Mouse (Mus musculus) liver, embryonic 12.5 days (tissue): ENCODE measurements around the gene Dnajc1. TPM values are rescaled to one million over a fixed set of nuclear protein-coding genes. Genes with fewer than 3 reads are reported as not detected.

Source experiments
- ATAC-seq: fragments of 200-750 bp; cut with Nextera tagmentation; 2 replicates; pipeline ENCODE4 v1.8.0; 2017; ENCODE audit warnings: moderate number of reproducible peaks, mild to moderate bottlenecking, moderate library complexity
- H3K27ac ChIP-seq: fragments of 300-500 bp; sonication (generic); 2 replicates; pipeline ENCODE4 v1.5.1; 2016; ENCODE audit warnings: mild to moderate bottlenecking
- H3K27me3 ChIP-seq: fragments of 300-500 bp; sonication (generic); replicated peaks from 2 replicates; pipeline ENCODE4 v1.6.1; 2016; ENCODE audit warnings: mild to moderate bottlenecking, moderate library complexity
- H3K36me3 ChIP-seq: fragments of 300-500 bp; sonication (generic); 2 replicates; pipeline ENCODE4 v1.6.1; 2016; ENCODE audit warnings: mild to moderate bottlenecking, moderate library complexity
- H3K4me1 ChIP-seq: fragments of 300-500 bp; sonication (generic); 2 replicates; pipeline ENCODE4 v1.6.1; 2016
- H3K4me2 ChIP-seq: fragments of 300-500 bp; sonication (generic); 2 replicates; pipeline ENCODE4 v1.6.1; 2016; ENCODE audit warnings: mild to moderate bottlenecking, moderate library complexity
- H3K4me3 ChIP-seq: fragments of 300-500 bp; sonication (generic); 2 replicates; pipeline ENCODE4 v1.5.1; 2016; ENCODE audit warnings: mild to moderate bottlenecking, moderate library complexity
- H3K9ac ChIP-seq: fragments of 300-500 bp; sonication (generic); 2 replicates; pipeline ENCODE4 v1.6.1; 2016; ENCODE audit warnings: mild to moderate bottlenecking, moderate library complexity
- H3K9me3 ChIP-seq: fragments of 300-500 bp; sonication (generic); replicated peaks from 2 replicates; pipeline ENCODE4 v1.6.1; 2016; ENCODE audit warnings: mild to moderate bottlenecking, moderate library complexity
- WGBS: fragments of 180-500 bp; shearing (Covaris S2); methylation state at CpG from one replicate; pipeline ENCODE4 v1.1.7; 2016; ENCODE audit not compliant: insufficient replicate concordance; 5-methylcytosine and 5-hydroxymethylcytosine counted together
- polyA plus RNA-seq: library from polyadenylated mRNA; unstranded; fragments of >200 nt; fragmentation: Nextera tagmentation; extraction: Ambion mirVana; gene quantifications from 2 replicates; pipeline ENCODE4 v1.2.1, GENCODE M21; 2016

Dnajc1 gene
- polyA plus RNA-seq, 1 experiment from 2014 or later = 14.2 TPM

DNA sequence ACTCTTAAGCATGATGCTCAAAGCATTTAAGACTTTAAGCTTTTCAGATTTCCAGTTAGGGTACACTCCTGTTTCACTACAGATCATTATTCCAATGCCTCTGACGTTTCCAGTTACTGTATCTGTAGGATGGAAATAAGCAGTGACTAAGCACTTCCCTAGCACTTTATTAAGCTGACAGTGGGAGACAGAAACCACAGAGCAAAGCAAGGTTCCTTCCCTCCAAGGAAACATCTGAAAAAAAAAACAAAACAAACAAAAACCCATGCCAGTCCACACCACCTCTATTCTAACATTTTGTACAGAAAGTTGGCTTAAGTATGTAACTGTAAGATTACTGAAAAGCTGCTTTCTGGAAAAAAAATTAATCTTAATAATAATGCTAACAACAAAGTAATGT lies 130.3 kb downstream of the Dnajc1 start:
- Histone ChIP-seq H3K4me3 (no peak overlapping the region), H3K4me1 (0 out of 2 replicates have a peak, but pooled peaks cover 3% of the 10 kb centered on the region), H3K4me2 (no peak overlapping the region), H3K9me3 (no peaks in the 10 kb centered on the region), H3K9ac (no peak overlapping the region), H3K36me3 (no peaks in the 10 kb centered on the region), H3K27ac (no peak overlapping the region), H3K27me3 (no peaks in the 10 kb centered on the region)
- no peak for ATAC-seq
- 8% methylated on average over 1 of the region's 1 CpGs for WGBS

DNA sequence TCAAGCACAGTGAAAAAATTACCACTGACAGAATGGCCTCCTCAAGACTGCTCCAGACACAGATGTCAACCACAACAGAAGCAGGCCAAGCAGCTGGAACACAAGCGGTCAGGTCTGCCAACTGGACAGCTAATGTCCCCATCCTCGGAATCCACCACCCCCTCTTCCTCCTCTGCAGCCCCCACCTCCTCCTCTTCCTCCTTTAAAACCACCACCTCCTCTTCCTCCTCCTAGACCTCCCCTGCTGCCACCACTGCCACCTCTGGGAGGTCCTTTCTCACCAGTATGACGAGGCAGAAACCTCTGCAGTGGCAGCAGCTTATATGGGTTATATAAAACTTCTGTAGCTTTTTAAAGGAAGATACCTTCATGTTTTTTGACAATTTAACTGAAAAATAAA lies 143.4 kb downstream of the Dnajc1 start:
- no peak overlapping the region for H3K9ac ChIP-seq
- no peaks in the 10 kb centered on the region for H3K27me3 ChIP-seq
- 58% methylated on average over 3 of the region's 3 CpGs for WGBS
- H3K4me1 ChIP-seq = no peaks in the 10 kb centered on the region
- H3K27ac ChIP-seq = no peak overlapping the region
- H3K4me2 ChIP-seq = no peak overlapping the region
- H3K4me3 ChIP-seq = no peak overlapping the region
- H3K9me3 ChIP-seq = 0 out of 2 replicates have a peak, but pooled peaks cover 3% of the 10 kb centered on the region
- H3K36me3 ChIP-seq = peaks cover 17% of the 10 kb centered on the region
- no peak for ATAC-seq

DNA sequence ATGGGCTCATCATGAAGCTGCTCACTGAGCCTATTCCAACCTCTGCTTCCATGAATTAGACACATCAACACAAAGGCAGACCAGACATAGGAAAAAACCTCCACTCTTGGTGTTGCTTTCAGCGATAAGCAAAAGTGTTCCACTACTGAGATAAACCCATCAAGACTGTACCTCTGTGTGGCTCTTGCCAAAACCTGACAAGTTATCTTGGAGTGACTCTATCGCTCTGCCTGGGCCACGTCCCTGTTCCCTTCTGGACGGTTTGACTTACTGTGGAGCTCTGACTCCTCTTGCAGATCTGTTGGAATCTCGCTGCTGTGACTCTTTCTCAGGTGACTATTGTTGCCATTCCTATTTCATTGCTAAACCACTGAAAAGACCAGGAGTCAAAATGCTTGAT lies 157.1 kb downstream of the Dnajc1 start:
- Histone ChIP-seq H3K9me3 (no peaks in the 10 kb centered on the region), H3K4me3 (no peak overlapping the region), H3K4me2 (no peak overlapping the region), H3K27me3 (no peaks in the 10 kb centered on the region), H3K9ac (no peak overlapping the region), H3K4me1 (peaks cover 11% of the 10 kb centered on the region), H3K27ac (no peak overlapping the region), H3K36me3 (peaks cover 4% of the 10 kb centered on the region; the same call in 1 of the 2 replicates)
- 51% methylated on average over 5 of the region's 5 CpGs for WGBS
- ATAC-seq = no peak

DNA sequence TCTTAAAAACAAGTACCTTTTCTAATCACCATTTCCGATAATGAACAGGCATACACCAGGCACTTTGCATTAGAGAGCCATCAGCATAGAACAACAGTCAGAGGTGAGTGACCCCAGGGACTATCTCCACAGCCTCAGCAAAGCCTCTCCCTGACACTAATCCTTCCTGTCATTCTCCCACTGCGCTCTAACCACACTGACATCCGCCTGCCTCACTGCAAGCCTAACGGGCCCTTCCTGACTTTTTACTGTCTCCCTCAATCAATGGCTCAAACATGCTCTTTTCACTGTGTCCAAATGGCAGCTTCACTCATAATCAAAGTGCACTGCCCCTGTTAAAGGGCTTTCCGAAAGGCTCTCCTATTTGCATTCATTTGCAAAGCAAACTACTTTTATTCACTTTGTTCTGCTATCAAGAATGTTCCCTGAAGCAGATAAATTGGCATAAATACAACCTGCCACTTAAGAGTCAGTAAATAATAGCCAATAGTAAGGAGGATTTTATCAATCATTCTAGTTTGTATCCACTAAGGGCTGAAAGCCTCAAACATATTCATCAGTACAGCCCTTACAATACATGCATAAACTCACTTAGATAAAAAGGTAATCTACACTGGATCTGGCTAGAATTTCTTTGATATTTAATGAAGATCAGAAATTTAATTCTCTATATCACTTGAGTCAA lies 159.6 kb downstream of the Dnajc1 start:
- WGBS = 16% methylated on average over 5 of the region's 5 CpGs
- no peaks in the 10 kb centered on the region for H3K27me3 ChIP-seq
- peaks cover 4% of the 10 kb centered on the region; the same call in 1 of the 2 replicates for H3K36me3 ChIP-seq

DNA sequence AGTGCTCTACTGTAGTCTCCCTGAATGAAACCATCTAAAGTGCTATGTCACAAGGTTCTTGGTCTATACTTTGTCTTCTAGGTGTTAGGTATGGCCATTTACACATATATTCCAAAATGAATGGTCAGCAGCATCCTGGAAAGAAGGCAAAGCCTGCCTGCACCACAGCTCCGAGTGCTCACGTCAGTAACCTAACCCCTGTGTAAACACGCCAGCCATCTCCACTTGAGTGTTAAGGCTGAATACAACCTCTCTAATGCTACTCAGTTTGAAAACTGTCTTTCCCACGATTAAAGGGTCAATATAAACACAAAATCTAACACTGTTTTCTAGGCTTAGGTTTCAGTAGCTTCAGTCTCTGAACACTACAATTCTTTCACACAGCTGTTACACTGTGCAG lies 161.5 kb downstream of the Dnajc1 start:
- 65% methylated on average over 4 of the region's 4 CpGs for WGBS
- H3K9me3 ChIP-seq = no peaks in the 10 kb centered on the region
- H3K4me3 ChIP-seq = no peak overlapping the region
- ATAC-seq = no peak
- peaks cover 4% of the 10 kb centered on the region; the same call in 1 of the 2 replicates for H3K36me3 ChIP-seq
- no peak overlapping the region for H3K9ac ChIP-seq
- H3K4me2 ChIP-seq = no peak overlapping the region
- no peak overlapping the region for H3K27ac ChIP-seq
- H3K27me3 ChIP-seq = no peaks in the 10 kb centered on the region
- peaks cover 11% of the 10 kb centered on the region for H3K4me1 ChIP-seq

More for the DNA sequence above, 159.6 kb downstream of the Dnajc1 start:
- H3K4me1 ChIP-seq = peaks cover 11% of the 10 kb centered on the region
- H3K9me3 ChIP-seq = no peaks in the 10 kb centered on the region
- H3K4me2 ChIP-seq = no peak overlapping the region
- no peak overlapping the region for H3K27ac ChIP-seq
- no peak overlapping the region for H3K9ac ChIP-seq
- no peak overlapping the region for H3K4me3 ChIP-seq
- no peak for ATAC-seq

DNA sequence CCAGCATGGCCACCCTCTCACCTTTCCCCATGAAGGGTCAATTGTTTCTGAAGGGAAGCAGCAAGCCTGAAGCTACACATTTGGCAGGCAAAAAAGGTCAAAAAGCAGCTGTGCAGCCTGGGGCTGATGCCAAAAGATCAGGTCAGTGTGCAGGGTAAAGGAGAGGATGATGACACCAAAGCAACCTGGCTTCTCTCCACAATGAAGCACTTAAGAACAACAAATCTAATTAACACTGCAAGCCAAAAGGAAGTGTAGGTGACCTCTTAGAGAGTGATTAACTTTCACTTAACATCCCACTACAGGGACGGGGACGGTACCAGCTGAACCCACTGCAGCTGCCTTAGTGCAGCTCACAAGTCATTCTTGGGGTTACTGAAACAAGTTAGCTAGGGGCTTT lies 163.4 kb downstream of the Dnajc1 start:
- H3K9ac ChIP-seq = no peak overlapping the region
- H3K4me3 ChIP-seq = no peak overlapping the region
- no peak overlapping the region for H3K27ac ChIP-seq
- ATAC-seq = no peak
- peaks cover 4% of the 10 kb centered on the region; the same call in 1 of the 2 replicates for H3K36me3 ChIP-seq
- peaks cover 6% of the 10 kb centered on the region; the same call in 1 of the 2 replicates for H3K4me1 ChIP-seq
- no peak overlapping the region for H3K4me2 ChIP-seq
- WGBS = 82% methylated on average over 2 of the region's 2 CpGs
- H3K27me3 ChIP-seq = no peaks in the 10 kb centered on the region
- no peaks in the 10 kb centered on the region for H3K9me3 ChIP-seq

DNA sequence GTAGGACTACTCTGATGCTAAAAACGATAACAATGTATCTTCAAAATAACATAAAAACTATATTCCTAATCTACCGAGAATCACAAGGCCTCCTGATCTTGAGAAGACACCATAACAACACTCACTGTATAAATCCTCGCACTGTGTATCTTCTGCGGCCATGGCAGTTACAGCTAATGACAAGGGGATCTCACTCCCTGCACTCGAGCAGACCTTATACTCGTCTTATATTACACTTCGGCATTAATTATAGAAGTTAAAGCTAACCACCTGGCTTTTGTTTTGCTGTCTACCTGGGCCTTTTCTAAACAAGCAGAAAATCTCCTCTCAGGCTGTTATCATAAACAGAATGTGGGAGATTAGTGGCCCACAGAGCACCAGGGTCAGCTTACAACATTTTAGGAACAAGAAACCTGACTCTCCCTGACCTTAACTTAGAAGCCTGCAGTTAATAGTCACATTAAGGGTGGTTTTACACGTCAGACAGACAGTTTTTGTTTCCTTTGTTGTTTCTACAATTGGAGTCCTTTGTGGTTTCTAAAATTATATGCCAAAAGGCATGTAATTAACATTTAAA lies 164.1 kb downstream of the Dnajc1 start:
- WGBS = 70% methylated on average over 8 of the region's 8 CpGs
- no peak overlapping the region for H3K9ac ChIP-seq
- ATAC-seq = no peak

DNA sequence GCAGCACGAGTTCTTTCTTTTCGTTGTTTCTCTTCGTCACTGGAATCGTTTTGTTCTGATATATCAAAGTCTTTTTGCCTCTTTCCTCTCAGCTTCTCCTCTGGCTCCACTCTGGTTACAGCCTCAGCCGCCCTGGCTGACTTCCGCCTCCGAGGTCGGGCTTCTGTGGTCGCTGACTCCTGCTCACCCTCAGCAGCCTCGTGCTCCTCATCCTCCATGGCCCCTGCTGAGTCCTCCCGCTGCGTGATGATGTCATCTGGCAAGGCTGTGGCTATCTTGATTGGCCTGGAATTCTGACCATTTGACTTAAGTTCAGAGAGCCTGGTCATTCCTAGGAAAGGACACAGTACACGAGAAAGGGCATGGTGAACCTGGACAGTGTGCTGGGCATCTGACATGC lies 173.1 kb downstream of the Dnajc1 start:
- H3K4me1 ChIP-seq = no peaks in the 10 kb centered on the region
- H3K4me3 ChIP-seq = no peak overlapping the region
- no peak overlapping the region for H3K9ac ChIP-seq
- no peaks in the 10 kb centered on the region for H3K9me3 ChIP-seq
- no peaks in the 10 kb centered on the region for H3K27me3 ChIP-seq
- H3K36me3 ChIP-seq = peaks cover 50% of the 10 kb centered on the region
- no peak for ATAC-seq
- H3K4me2 ChIP-seq = no peak overlapping the region
- H3K27ac ChIP-seq = no peak overlapping the region
- 74% methylated on average over 13 of the region's 13 CpGs for WGBS

More for the DNA sequence above, 164.1 kb downstream of the Dnajc1 start:
- H3K9me3 ChIP-seq = no peaks in the 10 kb centered on the region
- no peaks in the 10 kb centered on the region for H3K27me3 ChIP-seq
- H3K4me1 ChIP-seq = peaks cover 6% of the 10 kb centered on the region; the same call in 1 of the 2 replicates
- no peak overlapping the region for H3K4me2 ChIP-seq
- H3K4me3 ChIP-seq = no peak overlapping the region
- H3K27ac ChIP-seq = no peak overlapping the region
- H3K36me3 ChIP-seq = peaks cover 4% of the 10 kb centered on the region; the same call in 1 of the 2 replicates

DNA sequence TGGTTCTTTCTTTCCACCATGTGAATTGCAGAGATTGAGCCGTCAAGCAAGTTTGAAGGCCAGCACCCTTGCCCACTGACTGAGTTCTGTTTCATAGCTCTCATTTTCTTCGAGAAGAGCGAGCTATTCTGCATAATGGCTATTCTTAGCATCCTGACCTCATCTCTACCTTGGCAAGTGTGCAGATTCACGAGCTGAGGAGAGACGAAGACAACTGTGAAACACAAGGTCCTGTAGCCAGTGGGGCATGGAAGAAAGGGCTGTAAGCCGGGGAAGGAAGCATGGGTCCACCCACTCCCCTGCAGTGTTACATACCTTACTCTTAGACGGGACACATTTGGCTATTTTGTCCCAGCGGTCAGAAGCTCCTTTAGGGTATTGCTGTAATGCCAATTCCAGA lies 173.5 kb downstream of the Dnajc1 start:
- Histone ChIP-seq H3K36me3 (peaks cover 55% of the 10 kb centered on the region), H3K4me3 (no peak overlapping the region), H3K9me3 (no peaks in the 10 kb centered on the region), H3K4me2 (no peak overlapping the region), H3K4me1 (no peaks in the 10 kb centered on the region), H3K9ac (no peak overlapping the region), H3K27ac (no peak overlapping the region), H3K27me3 (no peaks in the 10 kb centered on the region)
- no peak for ATAC-seq
- WGBS = 68% methylated on average over 8 of the region's 8 CpGs

DNA sequence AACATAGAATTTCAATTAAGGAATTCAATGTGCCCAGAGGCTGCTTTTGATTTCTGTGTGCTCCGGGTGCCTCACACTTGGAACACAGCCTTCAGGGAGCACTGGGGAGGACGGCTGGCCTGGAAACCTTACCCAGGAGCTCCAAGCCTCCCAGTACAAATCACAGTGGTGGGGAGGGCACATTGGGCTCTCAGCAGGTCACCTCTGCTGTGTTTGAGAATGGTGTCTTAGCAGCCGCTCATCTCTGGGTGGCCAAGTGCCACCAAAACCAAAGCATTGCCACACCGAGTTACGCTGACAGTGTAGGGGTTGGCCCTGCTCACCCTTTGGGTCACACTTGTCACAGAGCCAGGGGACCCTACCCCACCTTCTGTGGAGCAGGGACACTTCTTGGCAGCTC lies 174.1 kb downstream of the Dnajc1 start:
- Histone ChIP-seq H3K4me1 (no peaks in the 10 kb centered on the region), H3K27ac (no peak overlapping the region), H3K36me3 (peaks cover 61% of the 10 kb centered on the region), H3K4me2 (no peak overlapping the region), H3K27me3 (no peaks in the 10 kb centered on the region), H3K9me3 (no peaks in the 10 kb centered on the region), H3K9ac (no peak overlapping the region), H3K4me3 (no peak overlapping the region)
- WGBS = 84% methylated on average over 5 of the region's 5 CpGs
- ATAC-seq = no peak

DNA sequence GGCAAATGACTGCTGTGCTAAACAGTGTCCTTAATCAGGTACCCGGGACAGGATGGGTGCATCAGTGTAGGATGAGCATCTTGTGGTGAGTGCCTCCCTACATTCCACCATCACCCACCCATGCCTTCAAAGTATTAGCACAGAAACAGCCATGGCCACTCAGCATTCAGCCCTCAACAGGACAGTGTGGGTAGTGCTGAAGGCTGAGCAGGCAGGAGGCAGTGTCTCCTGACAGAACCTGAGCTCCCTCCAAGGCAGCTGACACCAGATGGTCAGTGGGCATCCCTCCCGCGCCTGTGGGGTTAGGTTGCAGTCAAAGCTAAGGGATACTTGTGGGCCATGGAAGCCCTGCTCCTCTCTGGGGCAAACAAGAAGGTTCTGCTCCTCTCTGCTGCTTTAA lies 174.8 kb downstream of the Dnajc1 start:
- ATAC-seq = no peak
- 84% methylated on average over 3 of the region's 3 CpGs for whole genome bisulfite sequencing
- H3K36me3 ChIP-seq = peaks cover 67% of the 10 kb centered on the region

DNA sequence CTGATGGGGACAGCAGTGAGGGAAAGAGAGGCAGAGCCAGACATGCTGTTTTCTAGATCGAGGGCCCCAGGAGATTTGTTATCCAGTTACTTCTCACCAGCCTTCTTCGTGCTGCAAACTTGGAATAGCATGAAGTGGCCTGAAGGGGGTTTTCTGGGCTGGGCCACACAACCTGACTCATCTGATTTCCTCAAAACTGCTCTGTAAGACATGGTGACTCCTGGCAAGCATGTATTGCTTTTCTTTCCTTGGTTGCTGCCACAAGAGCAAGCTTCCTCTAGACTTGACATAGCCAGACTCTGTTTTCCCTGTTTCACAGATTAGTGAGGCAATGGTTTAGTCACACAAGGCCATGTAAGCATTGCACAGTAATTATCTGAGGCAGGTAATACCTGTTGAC lies 178.6 kb downstream of the Dnajc1 start:
- peaks cover 91% of the 10 kb centered on the region for H3K36me3 ChIP-seq
- no peak for ATAC-seq
- no peak overlapping the region for H3K27ac ChIP-seq
- no peaks in the 10 kb centered on the region for H3K27me3 ChIP-seq
- no peak overlapping the region for H3K9ac ChIP-seq
- no peak overlapping the region for H3K4me3 ChIP-seq
- no peaks in the 10 kb centered on the region for H3K9me3 ChIP-seq
- no peak overlapping the region for H3K4me2 ChIP-seq
- 73% methylated on average over 2 of the region's 2 CpGs for WGBS
- no peaks in the 10 kb centered on the region for H3K4me1 ChIP-seq

More for the DNA sequence above, 174.8 kb downstream of the Dnajc1 start:
- Histone ChIP-seq H3K4me3 (no peak overlapping the region), H3K4me1 (no peaks in the 10 kb centered on the region), H3K9me3 (no peaks in the 10 kb centered on the region), H3K27ac (no peak overlapping the region), H3K27me3 (no peaks in the 10 kb centered on the region), H3K4me2 (no peak overlapping the region), H3K9ac (no peak overlapping the region)
